Mouse (Mus musculus): Measurements from ENCODE around the gene Kcnh1. TPM values are rescaled to one million over a fixed set of nuclear protein-coding genes. Genes with fewer than 3 reads are reported as not detected.
A peak's percentile ranks its signal among the peaks of the same experiment; 100 is the strongest.

Kcnh1 gene
- polyA plus RNA-seq, 1 experiment: 30.9 TPM

GRCm38 (mm10) chr1:192311298-192311697, 120.7 kb downstream of the Kcnh1 start:
- TF ChIP-seq CTCF (IDR thresholded peaks at IDR 0.05; ENCODE audit: extremely low read depth, insufficient read depth, low read length): no peak
- TF ChIP-seq POLR2A (IDR thresholded peaks at IDR 0.05; ENCODE audit: extremely low read depth, insufficient read depth, low read length): no peak

DNA sequence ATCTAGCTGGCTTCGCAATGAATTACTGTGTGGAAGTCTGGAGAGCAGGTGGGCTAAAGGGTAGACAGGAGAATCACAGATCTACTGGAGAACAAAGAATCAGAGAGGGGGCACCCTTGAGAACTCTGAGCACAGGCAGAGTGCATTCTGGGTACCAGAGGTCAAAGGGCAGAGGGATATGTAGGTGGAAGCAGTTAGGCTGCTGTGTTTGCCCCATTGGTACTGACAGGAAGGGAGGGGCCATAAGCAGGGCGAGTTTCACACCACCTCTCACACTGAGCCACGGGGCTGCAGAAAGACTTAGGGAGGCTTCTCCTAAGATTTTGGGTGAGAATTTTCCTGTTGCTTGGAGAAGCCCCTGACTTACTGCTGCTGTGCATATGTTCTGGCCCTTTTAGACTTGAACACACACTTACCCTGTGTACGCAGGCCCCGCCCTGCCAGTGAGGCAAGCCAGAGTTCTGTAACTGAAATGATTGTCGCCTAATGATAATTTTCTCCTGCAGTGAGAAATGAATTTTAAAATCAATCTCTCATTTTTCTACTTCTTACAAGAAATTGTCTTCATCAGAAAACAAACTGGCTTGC, 121.4 kb downstream of the Kcnh1 start:
- no peak overlapping the region for H3K27ac ChIP-seq (ENCODE audit: insufficient read depth, low read length)

More at GRCm38 (mm10) chr1:192311298-192311697, 120.7 kb downstream of the Kcnh1 start:
- H3K4me3 ChIP-seq (ENCODE audit: insufficient read depth, low read length): no peak overlapping the region
- H3K27ac ChIP-seq (ENCODE audit: insufficient read depth, low read length): no peak overlapping the region
- H3K4me1 ChIP-seq (ENCODE audit: control insufficient read depth, insufficient read depth, low read length): peaks cover 7% of the 10 kb centered on the region; the same call in 1 of the 2 replicates

GRCm38 (mm10) chr1:192312446-192312845, 121.9 kb downstream of the Kcnh1 start:
- TF ChIP-seq POLR2A (IDR thresholded peaks at IDR 0.05; ENCODE audit: extremely low read depth, insufficient read depth, low read length) (no peak), CTCF (IDR thresholded peaks at IDR 0.05; ENCODE audit: extremely low read depth, insufficient read depth, low read length) (no peak)
- no peak overlapping the region for H3K27ac ChIP-seq (ENCODE audit: insufficient read depth, low read length)
- H3K4me3 ChIP-seq (ENCODE audit: insufficient read depth, low read length): no peak overlapping the region

More for the DNA sequence above, 121.4 kb downstream of the Kcnh1 start:
- Histone ChIP-seq H3K4me3 (ENCODE audit: insufficient read depth, low read length) (no peak overlapping the region), H3K4me1 (ENCODE audit: control insufficient read depth, insufficient read depth, low read length) (peaks cover 11% of the 10 kb centered on the region)
- TF ChIP-seq CTCF (IDR thresholded peaks at IDR 0.05; ENCODE audit: extremely low read depth, insufficient read depth, low read length): no peak
- TF ChIP-seq POLR2A (IDR thresholded peaks at IDR 0.05; ENCODE audit: extremely low read depth, insufficient read depth, low read length): no peak

GRCm38 (mm10) chr1:192312998-192313397, 122.4 kb downstream of the Kcnh1 start:
- no peak overlapping the region; the same call in 1 of the 2 replicates for H3K27ac ChIP-seq (ENCODE audit: insufficient read depth, low read length)
- no peak overlapping the region for H3K4me3 ChIP-seq (ENCODE audit: insufficient read depth, low read length)
- H3K4me1 ChIP-seq (ENCODE audit: control insufficient read depth, insufficient read depth, low read length): peaks cover 11% of the 10 kb centered on the region
- TF ChIP-seq POLR2A (IDR thresholded peaks at IDR 0.05; ENCODE audit: extremely low read depth, insufficient read depth, low read length) (no peak), CTCF (IDR thresholded peaks at IDR 0.05; ENCODE audit: extremely low read depth, insufficient read depth, low read length) (no peak)

More at GRCm38 (mm10) chr1:192312446-192312845, 121.9 kb downstream of the Kcnh1 start:
- peaks cover 11% of the 10 kb centered on the region for H3K4me1 ChIP-seq (ENCODE audit: control insufficient read depth, insufficient read depth, low read length)

GRCm38 (mm10) chr1:192313571-192313972, 123.0 kb downstream of the Kcnh1 start:
- no peak overlapping the region for H3K4me3 ChIP-seq (ENCODE audit: insufficient read depth, low read length)
- peaks cover 11% of the 10 kb centered on the region for H3K4me1 ChIP-seq (ENCODE audit: control insufficient read depth, insufficient read depth, low read length)
- no peak for TF ChIP-seq CTCF (IDR thresholded peaks at IDR 0.05; ENCODE audit: extremely low read depth, insufficient read depth, low read length)
- H3K27ac ChIP-seq (ENCODE audit: insufficient read depth, low read length): peak overlapping the region; percentile 9; the same call in 1 of the 2 replicates

- no peak overlapping the region for H3K4me3 ChIP-seq (ENCODE audit: insufficient read depth, low read length)
- H3K27ac ChIP-seq (ENCODE audit: insufficient read depth, low read length): no peak overlapping the region
- H3K4me1 ChIP-seq (ENCODE audit: control insufficient read depth, insufficient read depth, low read length): peaks cover 13% of the 10 kb centered on the region
- TF ChIP-seq CTCF (IDR thresholded peaks at IDR 0.05; ENCODE audit: extremely low read depth, insufficient read depth, low read length) (no peak), POLR2A (IDR thresholded peaks at IDR 0.05; ENCODE audit: extremely low read depth, insufficient read depth, low read length) (no peak)
These were observed 123.5 kb downstream of the Kcnh1 start for GRCm38 (mm10) chr1:192314044-192314443.

GRCm38 (mm10) chr1:192315392-192316070, 125.0 kb downstream of the Kcnh1 start:
- peaks cover 14% of the 10 kb centered on the region for H3K4me1 ChIP-seq (ENCODE audit: control insufficient read depth, insufficient read depth, low read length)
- H3K27ac ChIP-seq (ENCODE audit: insufficient read depth, low read length): no peak overlapping the region
- TF ChIP-seq POLR2A (IDR thresholded peaks at IDR 0.05; ENCODE audit: extremely low read depth, insufficient read depth, low read length): no peak
- no peak overlapping the region for H3K4me3 ChIP-seq (ENCODE audit: insufficient read depth, low read length)

- H3K4me3 ChIP-seq (ENCODE audit: insufficient read depth, low read length): no peak overlapping the region
- peaks cover 7% of the 10 kb centered on the region for H3K4me1 ChIP-seq (ENCODE audit: control insufficient read depth, insufficient read depth, low read length)
- TF ChIP-seq POLR2A (IDR thresholded peaks at IDR 0.05; ENCODE audit: extremely low read depth, insufficient read depth, low read length): no peak
- 0 out of 2 replicates have a peak, but pooled peaks have one; percentile 36 for TF ChIP-seq CTCF (IDR thresholded peaks at IDR 0.05; ENCODE audit: extremely low read depth, insufficient read depth, low read length)
- H3K27ac ChIP-seq (ENCODE audit: insufficient read depth, low read length): no peak overlapping the region
These were observed 133.6 kb downstream of the Kcnh1 start for GRCm38 (mm10) chr1:192324223-192324622.

DNA sequence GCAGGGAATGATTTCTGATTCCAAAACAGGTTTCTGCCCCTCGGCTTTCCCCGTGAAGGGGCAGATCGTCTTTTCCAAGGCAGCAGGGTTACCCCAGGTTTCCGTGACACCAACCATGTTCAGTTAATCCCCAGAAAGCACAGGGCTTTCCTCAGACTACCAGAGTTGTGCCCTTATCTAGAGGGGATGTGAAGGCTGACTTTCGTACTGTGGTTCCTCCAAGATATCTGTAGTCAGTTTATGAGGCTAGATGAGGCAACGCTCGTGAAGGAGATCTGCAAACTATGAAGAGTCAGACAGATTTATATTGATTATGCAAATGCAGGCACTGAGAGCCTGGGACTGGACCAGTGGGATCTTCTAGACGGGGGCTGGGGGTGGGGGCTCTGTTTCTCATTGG, 136.5 kb downstream of the Kcnh1 start:
- Histone ChIP-seq H3K27ac (ENCODE audit: insufficient read depth, low read length) (no peak overlapping the region), H3K4me3 (ENCODE audit: insufficient read depth, low read length) (no peak overlapping the region), H3K4me1 (ENCODE audit: control insufficient read depth, insufficient read depth, low read length) (peaks cover 3% of the 10 kb centered on the region)
- TF ChIP-seq CTCF (IDR thresholded peaks at IDR 0.05; ENCODE audit: extremely low read depth, insufficient read depth, low read length) (no peak), POLR2A (IDR thresholded peaks at IDR 0.05; ENCODE audit: extremely low read depth, insufficient read depth, low read length) (no peak)

DNA sequence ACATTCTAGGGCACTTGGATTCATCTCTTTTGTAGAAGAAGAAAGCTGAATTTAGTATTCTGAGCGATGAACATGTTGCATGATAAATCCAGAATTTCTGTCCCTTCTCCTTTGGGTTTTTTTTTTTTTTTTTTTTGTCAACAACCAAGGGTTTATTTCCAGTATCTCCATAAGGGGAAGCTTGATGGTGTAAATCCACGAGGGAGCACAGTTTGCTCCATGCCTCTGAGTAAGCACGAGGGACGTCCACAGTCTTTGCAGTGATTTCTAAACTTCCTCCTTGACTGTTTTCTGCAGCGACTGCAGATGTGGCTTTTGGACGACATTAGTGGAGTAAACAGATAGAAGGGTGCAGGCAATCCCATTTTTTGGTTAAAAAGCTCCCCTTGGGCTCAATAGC, 140.6 kb downstream of the Kcnh1 start:
- TF ChIP-seq POLR2A (IDR thresholded peaks at IDR 0.05; ENCODE audit: extremely low read depth, insufficient read depth, low read length) (no peak), CTCF (IDR thresholded peaks at IDR 0.05; ENCODE audit: extremely low read depth, insufficient read depth, low read length) (no peak)
- H3K4me3 ChIP-seq (ENCODE audit: insufficient read depth, low read length): no peak overlapping the region
- H3K27ac ChIP-seq (ENCODE audit: insufficient read depth, low read length): no peak overlapping the region
- peaks cover 9% of the 10 kb centered on the region for H3K4me1 ChIP-seq (ENCODE audit: control insufficient read depth, insufficient read depth, low read length)
